Mouse (Mus musculus) forebrain, embryonic 14.5 days (tissue): ENCODE measurements around the gene Gm4491. TPM values are rescaled to one million over a fixed set of nuclear protein-coding genes. Genes with fewer than 3 reads are reported as not detected.
"Not testable (repeated sequence)": the region's sequence is repeated elsewhere in the genome, so short reads cannot be mapped to it uniquely, and the experiment has no call there.

Experiments
- ATAC-seq: fragments of 200-750 bp; cut with Nextera tagmentation; 2 replicates; pipeline ENCODE4 v1.8.0; 2017; ENCODE audit warnings: mild to moderate bottlenecking, moderate library complexity
- DNase-seq: peaks from one replicate; pipeline ENCODE4 v3.0.0-alpha.2; 2015; ENCODE audit warnings: low spot score
- H3K27ac ChIP-seq: fragments of 300-500 bp; sonication (generic); 2 replicates; pipeline ENCODE4 v1.5.1; 2014; ENCODE audit warnings: low read depth, mild to moderate bottlenecking, control low read depth, low read length, moderate library complexity
- H3K27me3 ChIP-seq: fragments of 300-500 bp; sonication (generic); replicated peaks from 2 replicates; pipeline ENCODE4 v1.6.1; 2014; ENCODE audit warnings: low read length, control low read depth, mixed read lengths; ENCODE audit not compliant: control insufficient read depth, insufficient read depth
- H3K36me3 ChIP-seq: fragments of 300-500 bp; sonication (generic); 2 replicates; pipeline ENCODE4 v1.6.1; 2014; ENCODE audit warnings: low read length, control low read depth; ENCODE audit not compliant: control insufficient read depth, insufficient read depth
- H3K4me1 ChIP-seq: fragments of 300-500 bp; sonication (generic); 2 replicates; pipeline ENCODE4 v1.6.1; 2014; ENCODE audit warnings: antibody characterized with exemption, low read length, control low read depth; ENCODE audit not compliant: control insufficient read depth, insufficient read depth
- H3K4me2 ChIP-seq: fragments of 300-500 bp; sonication (generic); 2 replicates; pipeline ENCODE4 v1.6.1; 2014; ENCODE audit warnings: mild to moderate bottlenecking, control low read depth, low read length
- H3K4me3 ChIP-seq: fragments of 300-500 bp; sonication (generic); 2 replicates; pipeline ENCODE4 v1.5.1; 2014; ENCODE audit warnings: low read depth, low read length, control low read depth
- H3K9ac ChIP-seq: fragments of 300-500 bp; sonication (generic); 2 replicates; pipeline ENCODE4 v1.6.1; 2014; ENCODE audit warnings: mild to moderate bottlenecking, low read length, control low read depth, moderate library complexity
- H3K9me3 ChIP-seq: fragments of 300-500 bp; sonication (generic); replicated peaks from 2 replicates; pipeline ENCODE4 v1.6.1; 2016; ENCODE audit warnings: low read length, control low read depth, mixed read lengths; ENCODE audit not compliant: control insufficient read depth
- WGBS: fragments of 180-500 bp; shearing (Covaris S2); extraction: QIAGEN DNeasy Blood & Tissue Kit; methylation state at CpG from one replicate; pipeline ENCODE4 v1.1.7; 2014; 5-methylcytosine and 5-hydroxymethylcytosine counted together
- polyA plus RNA-seq: library from polyadenylated mRNA; unstranded; fragments of >200 nt; fragmentation: Nextera tagmentation; extraction: Ambion mirVana; gene quantifications from 2 replicates; pipeline ENCODE4 v1.2.1, GENCODE M21; 2014

Gm4491 gene
- polyA plus RNA-seq, 1 experiment from 2014 or later = not detected

DNA sequence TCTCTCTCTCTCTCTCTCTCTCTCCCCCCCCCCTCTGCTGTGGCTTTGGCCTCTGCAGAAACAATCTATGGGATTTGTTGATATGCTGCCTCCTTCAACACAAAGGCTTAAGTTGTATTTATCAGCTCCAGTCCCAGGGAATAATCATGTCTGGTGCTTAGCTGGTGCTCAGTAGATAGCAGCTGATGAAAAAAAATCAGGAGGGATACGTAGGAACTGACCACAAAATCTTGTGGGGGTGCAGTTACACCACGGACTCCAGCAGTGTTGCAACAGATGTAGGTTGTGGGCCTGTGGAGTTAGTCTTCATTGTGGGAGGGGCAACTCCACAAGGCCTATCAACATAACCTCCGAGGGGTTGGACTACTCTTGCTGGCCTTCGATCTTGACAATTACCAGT, 19.8 kb downstream of the Gm4491 start:
- 71% methylated on average over 4 of the region's 4 CpGs for WGBS
- DNase-seq (no peak), ATAC-seq (no peak)
- H3K4me1 ChIP-seq = no peaks in the 10 kb centered on the region
- H3K9ac ChIP-seq = no peak overlapping the region
- H3K9me3 ChIP-seq = no peaks in the 10 kb centered on the region
- no peak overlapping the region for H3K4me2 ChIP-seq
- no peaks in the 10 kb centered on the region for H3K27me3 ChIP-seq
- no peaks in the 10 kb centered on the region for H3K36me3 ChIP-seq
- H3K27ac ChIP-seq = no peak overlapping the region
- no peak overlapping the region for H3K4me3 ChIP-seq

DNA sequence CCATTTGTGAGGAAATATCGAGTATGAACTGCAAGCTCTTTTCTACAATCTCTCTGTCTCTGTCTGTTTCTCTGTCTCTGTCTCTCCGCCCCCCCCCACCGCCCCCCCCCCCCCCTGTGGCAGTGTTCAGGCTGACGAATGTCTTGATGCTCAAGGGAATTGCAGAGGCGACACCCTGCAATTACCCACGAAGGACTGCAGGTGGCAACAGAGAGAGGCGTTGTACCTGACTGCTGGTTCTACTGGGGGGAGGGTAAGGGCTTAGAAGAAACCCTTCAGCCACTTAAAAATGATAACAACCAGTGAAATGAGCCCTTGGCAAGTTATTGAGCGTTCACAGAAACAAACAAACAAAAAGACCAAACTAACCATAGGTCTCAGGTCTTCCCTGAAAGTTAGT, 22.7 kb downstream of the Gm4491 start:
- H3K27me3 ChIP-seq = no peaks in the 10 kb centered on the region
- no peaks in the 10 kb centered on the region for H3K9me3 ChIP-seq
- no peak overlapping the region for H3K4me2 ChIP-seq
- no peaks in the 10 kb centered on the region for H3K4me1 ChIP-seq
- H3K36me3 ChIP-seq = no peaks in the 10 kb centered on the region
- DNase-seq (peak; percentile 58), ATAC-seq (no peak)
- WGBS = 7% methylated on average over 8 of the region's 8 CpGs
- no peak overlapping the region for H3K9ac ChIP-seq
- no peak overlapping the region for H3K27ac ChIP-seq
- H3K4me3 ChIP-seq = no peak overlapping the region

DNA sequence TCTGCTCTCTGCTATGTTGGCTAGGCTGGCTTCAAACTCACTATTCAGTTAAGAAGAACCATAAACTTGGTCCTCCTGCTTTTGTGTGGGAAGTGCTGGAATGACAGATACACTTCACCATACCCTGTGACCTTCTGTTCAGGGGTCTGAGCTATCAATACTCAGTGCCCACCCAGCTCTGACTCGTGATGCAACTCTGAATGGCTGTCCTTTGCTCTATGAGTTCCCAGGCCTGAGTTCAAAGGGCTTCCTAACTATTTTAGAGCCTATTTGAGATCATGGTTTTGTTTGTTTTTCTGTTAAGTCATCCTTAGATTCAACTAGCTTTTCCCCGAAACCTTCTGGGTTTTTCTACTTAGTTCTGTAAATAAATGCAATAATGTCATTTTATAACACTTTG, 25.7 kb downstream of the Gm4491 start:
- Histone ChIP-seq H3K4me2 (no peak overlapping the region), H3K27ac (no peak overlapping the region), H3K27me3 (no peaks in the 10 kb centered on the region), H3K9ac (no peak overlapping the region), H3K4me1 (no peaks in the 10 kb centered on the region), H3K36me3 (no peaks in the 10 kb centered on the region), H3K9me3 (no peaks in the 10 kb centered on the region), H3K4me3 (no peak overlapping the region)
- ATAC-seq (no peak), DNase-seq (no peak)
- 69% methylated on average over 2 of the region's 2 CpGs for WGBS

DNA sequence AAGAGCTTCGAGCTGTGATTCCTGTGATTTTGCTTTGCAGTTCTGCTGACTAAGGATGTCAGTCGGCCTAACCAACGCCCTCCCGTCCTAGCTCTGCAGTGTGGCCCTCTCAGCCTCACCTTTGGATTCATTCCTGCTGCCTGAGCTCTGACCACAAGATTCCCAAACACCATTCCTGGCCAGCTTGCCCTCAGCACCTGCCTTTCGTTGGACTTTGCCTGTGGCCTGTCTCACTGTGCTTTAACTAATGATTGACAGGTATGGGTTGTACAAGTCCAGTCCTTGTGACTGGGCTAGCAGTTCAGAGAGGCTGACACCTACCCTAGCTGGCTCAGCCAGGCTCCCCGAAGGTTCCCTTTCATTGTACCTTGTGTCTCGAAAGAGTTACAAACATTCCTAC, 26.6 kb downstream of the Gm4491 start:
- Histone ChIP-seq H3K4me1 (no peaks in the 10 kb centered on the region), H3K27me3 (no peaks in the 10 kb centered on the region), H3K9me3 (no peaks in the 10 kb centered on the region), H3K4me2 (no peak overlapping the region), H3K36me3 (no peaks in the 10 kb centered on the region), H3K4me3 (no peak overlapping the region), H3K27ac (no peak overlapping the region), H3K9ac (no peak overlapping the region)
- ATAC-seq = no peak
- DNase-seq = no peak
- 89% methylated on average over 7 of the region's 7 CpGs for WGBS

DNA sequence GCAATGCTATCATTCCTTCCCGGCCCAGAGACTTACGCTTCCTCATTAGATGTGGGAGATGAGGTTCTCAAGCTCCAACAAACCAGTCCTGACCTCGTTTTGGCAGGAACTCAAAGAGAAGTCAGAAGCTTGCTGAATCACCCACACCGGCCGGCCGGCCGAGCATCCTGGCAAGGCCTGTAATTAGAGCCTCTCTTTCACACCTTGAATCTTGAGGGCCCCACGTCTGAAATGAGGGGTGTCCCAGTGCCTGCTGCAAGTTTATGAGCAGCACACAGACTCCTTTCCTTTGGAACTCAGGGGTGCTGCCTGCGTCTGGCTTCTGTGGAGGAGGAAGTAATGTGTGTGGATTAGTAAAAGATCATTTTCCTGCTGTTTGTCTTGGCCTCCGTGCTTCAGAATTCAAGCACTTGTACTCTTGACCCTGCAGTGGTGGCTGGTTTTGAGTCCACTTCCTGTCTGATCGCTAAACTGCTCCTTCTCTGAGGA, 31.5 kb downstream of the Gm4491 start:
- Histone ChIP-seq H3K27me3 (no peaks in the 10 kb centered on the region), H3K4me3 (no peak overlapping the region), H3K4me2 (no peak overlapping the region), H3K4me1 (no peaks in the 10 kb centered on the region), H3K27ac (no peak overlapping the region), H3K9ac (no peak overlapping the region), H3K9me3 (no peaks in the 10 kb centered on the region), H3K36me3 (no peaks in the 10 kb centered on the region)
- WGBS = 75% methylated on average over 11 of the region's 11 CpGs
- DNase-seq = no peak
- no peak for ATAC-seq

DNA sequence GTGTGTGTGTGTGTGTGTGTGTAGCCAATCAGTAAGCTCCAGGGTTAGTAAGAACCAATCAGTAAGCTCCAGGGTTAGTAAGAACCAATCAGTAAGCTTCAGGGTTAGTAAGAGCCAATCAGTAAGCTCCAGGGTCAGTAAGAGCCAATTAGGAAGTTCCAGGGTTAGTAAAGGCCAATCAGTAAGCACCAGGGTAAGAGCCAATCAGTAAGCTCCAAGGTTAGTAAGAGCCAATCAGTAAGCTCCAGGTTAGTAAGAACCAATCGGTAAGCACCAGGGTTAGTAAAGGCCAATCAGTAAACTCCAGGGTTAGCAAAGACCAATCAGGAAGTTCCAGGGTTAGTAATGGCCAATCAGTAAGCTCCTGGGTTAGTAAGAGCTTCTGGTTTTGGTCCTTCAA, 32.8 kb downstream of the Gm4491 start:
- Histone ChIP-seq H3K4me2 (no peak overlapping the region), H3K4me3 (no peak overlapping the region), H3K4me1 (no peaks in the 10 kb centered on the region), H3K27me3 (no peaks in the 10 kb centered on the region), H3K36me3 (no peaks in the 10 kb centered on the region), H3K27ac (no peak overlapping the region), H3K9ac (no peak overlapping the region), H3K9me3 (no peaks in the 10 kb centered on the region)
- ATAC-seq (no peak), DNase-seq (no peak)
- 100% methylated on average over 1 of the region's 1 CpGs for WGBS

DNA sequence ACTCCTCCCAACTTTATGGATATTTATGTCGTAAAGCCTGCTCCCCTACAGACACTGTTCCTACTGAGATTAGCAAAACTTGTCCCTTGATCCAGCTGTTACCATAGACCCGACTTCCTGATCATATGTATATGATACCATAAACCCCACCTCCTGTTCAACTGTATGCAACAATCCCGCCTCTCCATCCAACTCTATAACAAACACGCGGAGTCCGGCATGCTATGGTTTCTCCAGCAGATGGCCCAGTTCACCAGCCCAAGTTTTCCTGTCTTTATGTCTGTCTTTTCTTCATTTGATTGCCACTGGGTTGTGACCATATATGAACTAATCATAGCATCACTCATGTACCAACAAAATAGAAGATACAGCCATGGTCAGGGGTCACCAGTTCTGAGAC, 40.1 kb downstream of the Gm4491 start:
- Histone ChIP-seq H3K27ac (no peak overlapping the region), H3K4me2 (no peak overlapping the region), H3K9ac (no peak overlapping the region), H3K4me3 (no peak overlapping the region), H3K27me3 (no peaks in the 10 kb centered on the region), H3K36me3 (no peaks in the 10 kb centered on the region), H3K9me3 (no peaks in the 10 kb centered on the region), H3K4me1 (no peaks in the 10 kb centered on the region)
- DNase-seq = no peak
- 84% methylated on average over 6 of the region's 6 CpGs for WGBS
- no peak for ATAC-seq

DNA sequence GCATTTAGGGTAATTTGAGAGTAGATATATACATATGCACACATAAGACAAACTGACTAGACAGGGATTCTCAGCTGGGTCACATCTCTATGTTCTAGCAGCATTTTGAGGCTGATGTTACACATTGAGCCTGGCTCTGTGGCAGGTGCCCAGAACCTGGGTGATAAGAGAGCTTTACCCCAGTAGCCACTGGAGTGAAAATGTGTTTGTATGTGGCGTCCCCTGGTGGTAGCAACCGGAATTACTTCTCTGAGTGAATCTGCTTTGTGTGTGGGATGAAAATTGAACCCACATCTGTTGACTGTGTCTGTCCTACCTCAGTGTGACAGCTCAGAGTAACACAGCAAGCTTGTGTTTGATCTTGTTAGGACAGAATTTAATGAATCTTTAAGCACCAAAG, 45.8 kb downstream of the Gm4491 start:
- not testable (repeated sequence) for H3K4me2 ChIP-seq, H3K36me3 ChIP-seq, H3K9ac ChIP-seq, H3K27me3 ChIP-seq, H3K9me3 ChIP-seq, H3K27ac ChIP-seq, ATAC-seq, H3K4me1 ChIP-seq, H3K4me3 ChIP-seq
- 2% methylated on average over 2 of the region's 2 CpGs for WGBS
- DNase-seq = peak; percentile 41

DNA sequence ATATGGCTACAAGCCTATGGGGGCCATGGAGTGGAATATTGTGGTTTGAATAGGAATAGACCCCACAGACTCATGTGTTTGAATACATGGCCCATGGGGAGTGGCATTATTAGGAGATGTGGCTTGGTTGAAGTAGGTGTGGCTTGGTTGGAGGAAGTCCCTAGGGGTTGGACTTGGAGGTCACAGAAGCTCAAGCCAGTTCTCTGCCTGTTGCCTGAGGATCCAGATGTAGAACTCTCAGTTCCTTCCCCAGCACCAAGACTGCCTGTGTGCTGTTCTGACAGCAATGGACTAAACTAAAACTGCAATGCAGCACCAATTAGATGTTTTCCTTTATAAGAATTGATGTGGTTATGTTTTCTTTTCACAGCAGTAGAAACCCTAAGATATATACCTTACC, 49.6 kb downstream of the Gm4491 start:
- H3K4me2 ChIP-seq = no peak overlapping the region
- no peak overlapping the region for H3K9ac ChIP-seq
- no peak overlapping the region for H3K4me3 ChIP-seq
- no peak overlapping the region for H3K27ac ChIP-seq
- H3K36me3 ChIP-seq = no peaks in the 10 kb centered on the region
- no peak for DNase-seq
- no peaks in the 10 kb centered on the region for H3K27me3 ChIP-seq
- no peaks in the 10 kb centered on the region for H3K4me1 ChIP-seq
- no peak for ATAC-seq
- H3K9me3 ChIP-seq = no peaks in the 10 kb centered on the region
